In genomic region chrX:52544623-52545022, GRCm38 (mm10) we compare ENCODE assay signal across 17 mouse cellular contexts.
"Had no signal": no experiment of that assay in that cellular context is flagged by ENCODE, and none has a peak within 500 bp of the region (broad histone marks: within the 10 kb centered on the region; RNA-seq: fewer than 3 reads in every experiment).

No protein-coding gene starts in this region.

- H3K4me1 ChIP-seq: liver, embryonic 15.5 days; lung, embryonic 15.5 days; megakaryocyte, embryonic 14.5 days; midbrain, embryonic 12.5 days; neural tube, embryonic 12.5 days; stomach, embryonic 15.5 days had no signal

- ATAC-seq: liver, postnatal 0 days; lung, postnatal 0 days had no signal

- H3K4me3 ChIP-seq: liver, embryonic 15.5 days; lung, embryonic 15.5 days; megakaryocyte, embryonic 14.5 days; midbrain, embryonic 12.5 days; neural tube, embryonic 12.5 days; stomach, embryonic 15.5 days had no signal

- H3K27ac ChIP-seq: liver, embryonic 15.5 days; lung, embryonic 15.5 days; macrophage; midbrain, embryonic 12.5 days; neural tube, embryonic 12.5 days; stomach, embryonic 15.5 days had no signal

- H3K4me2 ChIP-seq: liver, embryonic 15.5 days; lung, embryonic 15.5 days; midbrain, embryonic 12.5 days; neural tube, embryonic 12.5 days; stomach, embryonic 15.5 days had no signal

- DNase-seq: liver, postnatal 0 days; lung, adult 2 months; lung, postnatal 14 days; lung, postnatal 36 days; midbrain, embryonic 14.5 days; right cerebral cortex, postnatal 14 days; thymus, adult 2 months; thymus, postnatal 25 days; thymus, postnatal 4 days had no signal

- H3K9me3 ChIP-seq: liver, embryonic 15.5 days; lung, embryonic 15.5 days; megakaryocyte, embryonic 14.5 days; midbrain, embryonic 12.5 days; neural tube, embryonic 12.5 days; stomach, embryonic 15.5 days had no signal

- H3K9ac ChIP-seq: liver, embryonic 15.5 days; liver, postnatal 0 days; lung, embryonic 15.5 days; midbrain, embryonic 12.5 days; neural tube, embryonic 12.5 days; stomach, embryonic 15.5 days had no signal

- H3K27me3 ChIP-seq: liver, embryonic 15.5 days; lung, embryonic 15.5 days; neural tube, embryonic 12.5 days; stomach, embryonic 15.5 days had no signal

- H3K36me3 ChIP-seq: liver, embryonic 15.5 days; lung, embryonic 15.5 days; midbrain, embryonic 12.5 days; neural tube, embryonic 12.5 days; stomach, embryonic 15.5 days had no signal
